Mouse (Mus musculus): ENCODE data around the gene Fam161a. TPM values are rescaled to one million over a fixed set of nuclear protein-coding genes. Genes with fewer than 3 reads are reported as not detected.

The Fam161a gene
- total and polyA plus RNA-seq, 2 experiments from 2014 or later, result 5.4 to 6.1 TPM

- Histone ChIP-seq H3K27ac (ENCODE audit: low read depth, low read length) (no peak overlapping the region), H3K9ac (replicated peaks; ENCODE audit: low read length, poor library complexity, severe bottlenecking) (no peak overlapping the region), H3K9me3 (ENCODE audit: low read length) (no peaks in the 10 kb centered on the region), H3K27me3 (ENCODE audit: insufficient read depth, low read length) (no peaks in the 10 kb centered on the region), H3K4me2 (ENCODE audit: low read depth, low read length, poor library complexity, severe bottlenecking) (no peak overlapping the region), H3K4me3 (ENCODE audit: low read depth, low read length) (no peak overlapping the region), H3K4me1 (ENCODE audit: insufficient read depth, low read length) (peaks cover 2% of the 10 kb centered on the region; the same call in 1 of the 2 replicates), H3K36me3 (ENCODE audit: insufficient read depth, low read length) (no peaks in the 10 kb centered on the region)
- ATAC-seq (ENCODE audit: low FRiP score) (no peak), DNase-seq (ENCODE audit: low spot score) (no peak)
- TF ChIP-seq CTCF (IDR thresholded peaks at IDR 0.05), result no peak
- 87% methylated on average over 3 of the region's 3 CpGs for WGBS
These were observed 21.8 kb upstream of the Fam161a start for GRCm38 (mm10) chr11:22985510-22985909.

GRCm38 (mm10) chr11:22987357-22987756 lies 20.0 kb upstream of the Fam161a start:
- H3K4me3 ChIP-seq (ENCODE audit: low read depth, low read length), result no peak overlapping the region
- no peaks in the 10 kb centered on the region for H3K9me3 ChIP-seq (ENCODE audit: low read length)
- TF ChIP-seq CTCF (IDR thresholded peaks at IDR 0.05), result peak; percentile 89
- peaks cover 9% of the 10 kb centered on the region; the same call in 1 of the 2 replicates for H3K4me1 ChIP-seq (ENCODE audit: insufficient read depth, low read length)
- DNase-seq (ENCODE audit: low spot score) (peak; percentile 83), ATAC-seq (ENCODE audit: low FRiP score) (no peak)
- H3K4me2 ChIP-seq (ENCODE audit: low read depth, low read length, poor library complexity, severe bottlenecking), result no peak overlapping the region
- 44% methylated on average over 2 of the region's 2 CpGs for WGBS
- H3K9ac ChIP-seq (replicated peaks; ENCODE audit: low read length, poor library complexity, severe bottlenecking), result no peak overlapping the region
- no peaks in the 10 kb centered on the region for H3K27me3 ChIP-seq (ENCODE audit: insufficient read depth, low read length)
- H3K27ac ChIP-seq (ENCODE audit: low read depth, low read length), result no peak overlapping the region
- H3K36me3 ChIP-seq (ENCODE audit: insufficient read depth, low read length), result no peaks in the 10 kb centered on the region

- DNase-seq (ENCODE audit: low spot score), result no peak
- Histone ChIP-seq H3K4me1 (ENCODE audit: insufficient read depth, low read length) (peaks cover 10% of the 10 kb centered on the region; the same call in 1 of the 2 replicates), H3K27me3 (ENCODE audit: insufficient read depth, low read length) (no peaks in the 10 kb centered on the region), H3K36me3 (ENCODE audit: insufficient read depth, low read length) (peaks cover 10% of the 10 kb centered on the region), H3K27ac (ENCODE audit: low read depth, low read length) (peak overlapping the region; percentile 90), H3K4me3 (ENCODE audit: low read depth, low read length) (peak overlapping the region; percentile 86), H3K9me3 (ENCODE audit: low read length) (no peaks in the 10 kb centered on the region), H3K4me2 (ENCODE audit: low read depth, low read length, poor library complexity, severe bottlenecking) (peak overlapping the region; percentile 80), H3K9ac (replicated peaks; ENCODE audit: low read length, poor library complexity, severe bottlenecking) (peak overlapping the region; percentile 92)
- whole genome bisulfite sequencing, result 13% methylated on average over 1 of the region's 1 CpGs
- no peak for TF ChIP-seq CTCF (IDR thresholded peaks at IDR 0.05)
- peak; percentile 10; the same call in 1 of the 2 replicates for ATAC-seq (ENCODE audit: low FRiP score)
These were observed 17.5 kb upstream of the Fam161a start for GRCm38 (mm10) chr11:22989786-22990185.

- H3K9me3 ChIP-seq (ENCODE audit: low read length), result no peaks in the 10 kb centered on the region
- peak within 1 kb of the TSS; percentile 90 for H3K27ac ChIP-seq (ENCODE audit: low read depth, low read length)
- ATAC-seq (ENCODE audit: low FRiP score) (peak; percentile 98), DNase-seq (ENCODE audit: low spot score) (peak; percentile 96)
- peak within 1 kb of the TSS; percentile 86 for H3K4me3 ChIP-seq (ENCODE audit: low read depth, low read length)
- H3K36me3 ChIP-seq (ENCODE audit: insufficient read depth, low read length), result peaks cover 14% of the 10 kb centered on the region
- WGBS, result under 1% methylated on average over 64 of the region's 66 CpGs
- TF ChIP-seq CTCF (IDR thresholded peaks at IDR 0.05), result no peak
- peak within 1 kb of the TSS; percentile 80 for H3K4me2 ChIP-seq (ENCODE audit: low read depth, low read length, poor library complexity, severe bottlenecking)
- peaks cover 10% of the 10 kb centered on the region; the same call in 1 of the 2 replicates for H3K4me1 ChIP-seq (ENCODE audit: insufficient read depth, low read length)
- H3K9ac ChIP-seq (replicated peaks; ENCODE audit: low read length, poor library complexity, severe bottlenecking), result peak within 1 kb of the TSS; percentile 92
- H3K27me3 ChIP-seq (ENCODE audit: insufficient read depth, low read length), result no peaks in the 10 kb centered on the region
These were observed 16.8 kb upstream of the Fam161a start, which contains the start of gene Cct4 for GRCm38 (mm10) chr11:22990393-22991126. Cct4 (plus strand) TSS chr11:22990519.

GRCm38 (mm10) chr11:22991218-22991835 lies 16.0 kb upstream of the Fam161a start:
- 12% methylated on average over 14 of the region's 14 CpGs for WGBS
- ATAC-seq (ENCODE audit: low FRiP score) (no peak), DNase-seq (ENCODE audit: low spot score) (no peak)
- Histone ChIP-seq H3K36me3 (ENCODE audit: insufficient read depth, low read length) (peaks cover 19% of the 10 kb centered on the region), H3K27ac (ENCODE audit: low read depth, low read length) (peak overlapping the region; percentile 90; the same call in 1 of the 2 replicates), H3K9me3 (ENCODE audit: low read length) (no peaks in the 10 kb centered on the region), H3K4me1 (ENCODE audit: insufficient read depth, low read length) (peaks cover 10% of the 10 kb centered on the region; the same call in 1 of the 2 replicates), H3K4me2 (ENCODE audit: low read depth, low read length, poor library complexity, severe bottlenecking) (peak overlapping the region; percentile 80), H3K4me3 (ENCODE audit: low read depth, low read length) (peak overlapping the region; percentile 86), H3K9ac (replicated peaks; ENCODE audit: low read length, poor library complexity, severe bottlenecking) (peak overlapping the region; percentile 92), H3K27me3 (ENCODE audit: insufficient read depth, low read length) (no peaks in the 10 kb centered on the region)
- no peak for TF ChIP-seq CTCF (IDR thresholded peaks at IDR 0.05)

GRCm38 (mm10) chr11:22994271-22994670 lies 13.1 kb upstream of the Fam161a start:
- H3K9ac ChIP-seq (replicated peaks; ENCODE audit: low read length, poor library complexity, severe bottlenecking), result no peak overlapping the region
- H3K4me2 ChIP-seq (ENCODE audit: low read depth, low read length, poor library complexity, severe bottlenecking), result no peak overlapping the region
- no peaks in the 10 kb centered on the region for H3K27me3 ChIP-seq (ENCODE audit: insufficient read depth, low read length)
- no peaks in the 10 kb centered on the region for H3K9me3 ChIP-seq (ENCODE audit: low read length)
- peaks cover 10% of the 10 kb centered on the region; the same call in 1 of the 2 replicates for H3K4me1 ChIP-seq (ENCODE audit: insufficient read depth, low read length)
- H3K4me3 ChIP-seq (ENCODE audit: low read depth, low read length), result no peak overlapping the region
- TF ChIP-seq CTCF (IDR thresholded peaks at IDR 0.05), result no peak
- no peak overlapping the region for H3K27ac ChIP-seq (ENCODE audit: low read depth, low read length)
- ATAC-seq (ENCODE audit: low FRiP score) (no peak), DNase-seq (ENCODE audit: low spot score) (no peak)
- peaks cover 40% of the 10 kb centered on the region for H3K36me3 ChIP-seq (ENCODE audit: insufficient read depth, low read length)
- WGBS, result 91% methylated on average over 2 of the region's 2 CpGs
